Mouse (Mus musculus): ENCODE results near the gene Ackr3.

The Ackr3 gene

DNA sequence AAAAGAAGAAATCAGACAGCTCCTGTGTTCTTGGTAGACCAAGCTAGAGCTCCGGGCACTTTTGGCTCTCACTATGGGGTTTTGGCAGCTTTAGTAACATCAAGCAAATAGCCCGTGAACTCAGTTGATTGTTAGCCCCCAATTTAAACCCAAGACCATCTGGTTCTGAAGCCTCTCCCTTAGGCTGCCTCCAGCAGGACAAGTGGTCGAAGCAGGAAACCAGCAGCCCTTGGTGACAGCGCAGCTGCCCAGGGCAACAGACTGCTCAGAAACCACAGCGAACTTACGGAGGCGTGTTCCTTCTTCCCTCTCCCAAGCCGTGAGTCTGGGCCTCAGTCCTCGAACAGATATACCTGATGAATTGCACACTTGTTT lies 24.5 kb downstream of the Ackr3 start:
- DNase-seq (ENCODE audit: low read depth), result no peak

DNA sequence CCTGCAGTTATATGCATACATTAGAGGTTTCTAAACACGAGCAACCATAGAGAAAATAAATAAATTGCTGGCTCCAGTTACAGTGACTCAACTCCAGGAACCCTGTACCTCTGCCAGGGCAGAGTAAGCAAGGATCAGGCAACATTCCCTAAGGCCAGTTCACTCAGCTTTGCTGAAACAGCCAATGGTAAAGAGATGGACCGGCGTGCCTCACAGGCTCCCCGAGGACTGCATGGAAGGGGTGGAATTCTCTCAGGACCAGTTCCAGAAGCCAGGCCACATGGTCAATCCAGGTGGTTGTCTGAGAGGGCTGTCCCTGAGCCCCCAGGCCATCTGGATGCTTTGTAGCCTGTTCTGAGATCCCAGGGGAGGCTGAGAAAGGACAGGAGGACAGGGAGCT lies 26.8 kb downstream of the Ackr3 start:
- DNase-seq (ENCODE audit: low read depth), result no peak

DNA sequence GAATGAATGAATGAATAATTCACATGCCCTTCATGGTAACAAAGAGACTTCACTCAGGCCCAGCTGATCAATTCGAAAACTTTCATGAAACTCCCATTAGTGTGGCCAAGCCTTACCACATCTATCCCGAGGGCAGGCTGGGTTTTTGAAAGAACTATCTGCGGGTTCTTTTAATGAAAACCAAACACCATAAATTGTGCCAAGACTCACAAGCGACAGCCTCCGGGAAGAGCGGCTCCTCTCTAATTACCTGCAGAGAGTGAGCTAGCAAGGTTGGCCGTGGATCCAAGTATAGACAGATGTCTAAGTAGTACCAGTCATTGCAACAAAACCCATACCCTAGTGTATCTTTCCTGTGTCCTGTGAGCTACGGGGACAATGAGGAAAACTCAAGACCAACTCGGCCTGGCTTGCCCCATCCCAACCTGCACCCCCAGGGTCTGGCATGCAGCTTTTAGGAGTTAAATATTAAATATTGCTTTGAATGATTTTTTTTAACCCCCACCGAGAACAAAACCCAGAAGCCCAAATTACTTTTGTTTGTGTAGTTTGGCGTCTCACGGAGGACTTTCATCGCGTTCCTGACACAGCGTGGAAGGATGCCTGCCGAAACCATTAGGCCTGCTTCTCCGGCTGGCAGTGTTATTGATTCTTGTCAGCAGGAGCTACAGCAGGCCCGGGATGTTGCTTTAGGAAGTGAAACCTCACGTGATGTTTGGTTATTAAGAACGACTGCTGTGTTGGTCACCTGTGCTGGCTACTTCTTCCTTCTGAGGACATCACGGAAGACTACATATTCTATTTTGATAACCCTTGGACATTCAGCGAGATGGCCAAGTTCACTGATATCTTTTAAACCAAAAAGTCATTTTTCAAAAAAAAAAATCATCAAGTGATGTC lies 28.1 kb downstream of the Ackr3 start:
- DNase-seq (ENCODE audit: low read depth), result no peak

GRCm38 (mm10) chr1:90232491-90232885 lies 28.7 kb downstream of the Ackr3 start:
- DNase-seq (ENCODE audit: low read depth), result no peak

DNA sequence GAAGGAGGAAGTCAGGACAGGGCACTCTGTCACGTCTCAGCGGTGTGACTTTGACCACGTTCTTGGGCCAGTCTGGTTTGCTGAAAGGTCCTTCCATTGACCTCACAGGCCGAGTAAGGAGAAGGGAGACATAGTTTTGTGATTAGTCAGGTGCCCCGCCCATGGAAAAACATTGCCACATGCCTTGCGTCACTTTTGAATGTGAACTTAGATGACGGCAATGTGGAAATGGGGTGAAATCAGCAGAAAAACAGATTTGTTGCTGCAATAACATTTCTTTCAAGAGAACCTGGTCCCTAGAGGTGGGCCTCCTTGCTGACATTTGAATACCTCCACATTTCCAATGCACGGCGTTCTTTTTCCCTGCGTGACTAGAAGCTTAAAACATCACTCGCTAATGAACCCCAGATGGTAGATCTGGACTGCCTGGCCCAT lies 30.9 kb downstream of the Ackr3 start:
- DNase-seq (ENCODE audit: low read depth), result no peak

GRCm38 (mm10) chr1:90236640-90237039 lies 32.9 kb downstream of the Ackr3 start:
- no peak for DNase-seq (ENCODE audit: low read depth)

DNA sequence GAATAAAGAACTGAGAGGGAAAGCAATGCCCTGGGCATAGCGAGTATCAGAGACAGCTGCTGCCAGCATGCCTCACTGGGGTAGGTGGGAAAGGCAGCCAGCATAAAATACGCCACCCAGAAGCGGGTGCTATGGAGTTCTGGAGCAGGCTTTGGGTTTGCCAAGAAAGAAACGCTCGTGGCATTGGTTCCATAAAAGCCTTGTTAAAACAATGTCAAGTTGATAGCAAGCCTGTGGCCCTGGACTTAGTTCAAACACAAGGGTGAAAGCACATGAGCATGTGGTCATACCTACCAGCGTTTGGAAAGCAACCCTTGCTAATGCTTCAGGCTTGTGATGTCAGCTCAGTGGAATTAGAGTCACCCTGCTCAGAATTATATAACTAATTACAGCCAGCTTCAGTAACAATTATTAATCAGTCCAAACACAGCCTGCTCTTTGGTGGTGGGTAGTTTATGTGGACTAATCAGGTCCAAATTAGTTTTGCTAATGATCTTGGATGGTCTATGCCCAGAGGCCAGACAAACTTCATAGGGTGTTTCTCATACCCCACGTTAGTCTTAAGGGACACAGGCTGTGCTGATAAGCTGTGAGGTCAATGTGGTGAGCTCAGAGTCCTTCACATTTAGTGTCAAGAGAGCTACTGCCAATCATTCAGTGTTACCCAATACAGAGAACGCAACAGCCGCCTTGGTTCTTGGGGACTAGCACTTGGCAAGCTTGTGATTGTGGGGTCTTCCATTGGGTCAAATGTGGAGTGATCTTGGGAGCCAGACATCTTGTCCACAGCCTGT lies 34.5 kb downstream of the Ackr3 start:
- DNase-seq (ENCODE audit: low read depth), result no peak

DNA sequence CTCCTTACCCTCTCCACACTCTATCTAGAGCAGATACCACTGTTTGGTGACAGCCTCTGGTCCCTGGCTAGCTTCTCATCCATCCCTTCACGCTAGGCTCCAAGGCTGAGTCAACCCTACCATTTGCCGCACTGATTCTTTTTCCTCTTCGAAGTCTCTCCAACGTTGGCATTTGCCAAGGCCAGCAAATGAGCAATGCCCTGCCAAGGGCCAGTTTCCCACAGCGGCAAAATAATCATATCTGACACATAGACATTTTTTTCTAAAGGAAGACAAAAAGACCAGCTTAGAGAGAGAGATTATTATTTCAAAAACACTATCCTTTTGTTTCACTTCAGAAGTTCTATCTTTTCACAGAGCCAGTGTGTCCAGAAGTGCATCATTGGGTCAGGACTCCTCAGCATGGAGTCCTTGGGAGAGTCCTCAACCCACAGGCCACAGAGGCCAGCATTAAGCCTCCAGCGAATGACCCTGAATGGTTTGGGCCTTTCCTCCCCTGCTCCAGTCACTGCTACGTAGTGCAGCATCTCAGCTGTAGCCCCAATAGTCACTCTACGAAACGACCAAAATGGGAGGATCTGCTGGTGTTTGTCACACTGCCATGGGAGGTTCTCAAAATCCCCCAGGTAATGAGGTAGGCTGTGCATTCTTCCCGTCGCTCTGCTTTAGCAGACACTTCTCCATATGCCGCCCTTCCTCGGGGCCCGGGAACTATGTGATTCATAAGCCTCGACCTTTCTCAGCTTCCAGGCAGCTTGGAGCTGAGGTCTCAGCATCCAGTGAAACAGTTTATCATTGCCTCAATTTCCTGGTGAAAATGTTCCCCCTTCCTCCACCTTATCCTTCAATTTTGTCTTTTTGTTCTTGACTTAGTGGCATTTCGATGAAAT lies 35.8 kb downstream of the Ackr3 start:
- DNase-seq (ENCODE audit: low read depth), result no peak

GRCm38 (mm10) chr1:90240287-90240686 lies 36.5 kb downstream of the Ackr3 start:
- no peak for DNase-seq (ENCODE audit: low read depth)

- DNase-seq (ENCODE audit: low read depth), result no peak
Measured at GRCm38 (mm10) chr1:90242444-90242989, 38.7 kb downstream of the Ackr3 start.

DNA sequence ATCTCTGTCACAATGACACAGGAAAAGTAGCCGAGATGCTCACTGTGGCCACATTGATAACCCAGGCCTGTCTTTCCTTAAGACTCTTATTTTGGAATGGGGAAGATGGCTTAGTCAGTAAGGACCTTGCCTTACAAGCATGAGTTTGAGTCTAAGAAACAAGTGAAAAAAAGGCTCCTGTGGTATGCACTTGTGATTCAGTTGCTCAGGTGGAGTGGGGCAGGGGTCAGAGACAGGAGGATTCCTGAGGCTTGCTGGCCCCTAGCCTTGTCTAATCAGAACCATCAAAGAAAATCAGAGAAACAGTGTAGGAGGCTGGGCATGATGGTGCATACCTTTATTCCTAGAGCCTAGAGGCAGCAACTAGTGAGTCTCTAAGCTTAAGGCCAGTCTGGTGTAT lies 40.8 kb downstream of the Ackr3 start:
- DNase-seq (ENCODE audit: low read depth), result no peak

- DNase-seq (ENCODE audit: low read depth), result no peak
Measured at GRCm38 (mm10) chr1:90245533-90245932, 41.8 kb downstream of the Ackr3 start.

GRCm38 (mm10) chr1:90246035-90246434 lies 42.3 kb downstream of the Ackr3 start:
- DNase-seq (ENCODE audit: low read depth), result no peak

DNA sequence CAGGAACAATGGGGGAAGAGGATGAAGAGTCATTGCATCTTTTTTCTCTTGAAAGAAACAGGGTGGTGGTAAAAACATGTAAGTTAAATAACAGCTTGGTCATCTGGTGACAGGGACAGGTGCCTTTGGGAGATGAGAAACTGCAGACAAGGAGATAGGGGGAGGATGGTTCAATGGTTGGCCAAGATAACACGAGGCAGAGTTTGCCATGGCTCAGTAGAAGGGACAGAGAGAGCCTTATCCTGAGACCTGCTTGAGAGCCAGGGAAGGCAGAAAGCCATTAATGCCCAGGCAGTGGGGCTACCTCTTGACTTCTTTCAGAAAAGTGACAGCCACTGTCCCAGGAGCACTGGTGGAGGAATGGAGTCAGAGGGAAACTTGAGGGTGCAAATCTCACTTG lies 43.0 kb downstream of the Ackr3 start:
- DNase-seq (ENCODE audit: low read depth), result no peak

DNA sequence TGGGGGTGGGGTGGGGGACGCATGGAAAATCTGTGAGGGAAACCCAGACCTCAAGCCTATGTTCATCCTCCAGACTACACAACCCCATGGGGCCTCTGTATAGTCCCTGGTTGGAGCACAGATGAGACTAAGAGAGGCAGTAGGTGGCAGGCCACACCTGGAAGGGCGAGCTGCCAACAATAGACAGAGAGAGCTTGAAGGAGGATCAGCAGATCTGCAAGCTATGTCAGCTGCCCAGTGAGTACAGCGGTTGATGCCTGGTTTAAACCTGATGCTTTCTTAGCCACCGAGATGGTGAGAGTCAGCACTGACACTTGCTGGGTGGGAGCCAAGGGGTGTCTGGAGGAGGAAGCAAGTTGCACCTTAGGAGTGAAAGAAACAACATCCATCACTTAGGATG lies 43.5 kb downstream of the Ackr3 start:
- no peak for DNase-seq (ENCODE audit: low read depth)

DNA sequence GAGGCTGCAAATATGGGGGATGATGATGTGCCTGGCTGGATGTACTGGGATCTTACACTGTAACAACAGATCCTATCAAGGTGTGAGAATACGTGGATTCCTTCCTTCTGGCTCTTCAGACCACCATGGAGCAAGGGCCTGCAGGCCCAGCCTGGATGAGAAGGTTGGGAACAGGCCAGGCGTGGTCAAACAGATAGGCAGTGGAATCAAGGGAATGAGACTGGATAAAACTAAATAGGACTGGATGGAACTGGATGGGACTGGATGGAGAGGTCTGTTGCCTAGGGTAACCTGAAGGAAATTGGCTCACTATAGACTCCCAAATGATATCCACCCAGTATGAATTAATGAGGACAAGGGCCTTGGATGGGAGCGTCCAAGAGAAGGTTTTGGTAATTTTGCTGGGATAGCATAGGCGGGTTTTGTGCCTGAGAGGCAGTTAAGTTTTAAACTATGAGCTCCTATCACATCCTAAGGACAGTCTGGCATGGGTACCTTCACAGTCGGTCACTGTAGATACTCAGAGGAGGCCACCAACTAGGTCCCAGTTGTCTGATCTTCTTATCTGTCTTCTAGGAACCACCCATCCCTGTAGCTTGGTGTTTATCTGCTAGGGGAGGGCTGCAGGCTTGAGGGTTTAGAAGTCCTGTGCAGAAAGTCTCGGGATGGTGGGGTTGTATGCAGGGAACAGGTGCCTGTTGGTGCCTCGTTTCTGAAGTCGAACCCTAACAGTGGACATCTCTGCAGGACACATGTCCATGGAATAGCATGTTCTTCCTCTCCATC lies 44.2 kb downstream of the Ackr3 start:
- no peak for DNase-seq (ENCODE audit: low read depth)

DNA sequence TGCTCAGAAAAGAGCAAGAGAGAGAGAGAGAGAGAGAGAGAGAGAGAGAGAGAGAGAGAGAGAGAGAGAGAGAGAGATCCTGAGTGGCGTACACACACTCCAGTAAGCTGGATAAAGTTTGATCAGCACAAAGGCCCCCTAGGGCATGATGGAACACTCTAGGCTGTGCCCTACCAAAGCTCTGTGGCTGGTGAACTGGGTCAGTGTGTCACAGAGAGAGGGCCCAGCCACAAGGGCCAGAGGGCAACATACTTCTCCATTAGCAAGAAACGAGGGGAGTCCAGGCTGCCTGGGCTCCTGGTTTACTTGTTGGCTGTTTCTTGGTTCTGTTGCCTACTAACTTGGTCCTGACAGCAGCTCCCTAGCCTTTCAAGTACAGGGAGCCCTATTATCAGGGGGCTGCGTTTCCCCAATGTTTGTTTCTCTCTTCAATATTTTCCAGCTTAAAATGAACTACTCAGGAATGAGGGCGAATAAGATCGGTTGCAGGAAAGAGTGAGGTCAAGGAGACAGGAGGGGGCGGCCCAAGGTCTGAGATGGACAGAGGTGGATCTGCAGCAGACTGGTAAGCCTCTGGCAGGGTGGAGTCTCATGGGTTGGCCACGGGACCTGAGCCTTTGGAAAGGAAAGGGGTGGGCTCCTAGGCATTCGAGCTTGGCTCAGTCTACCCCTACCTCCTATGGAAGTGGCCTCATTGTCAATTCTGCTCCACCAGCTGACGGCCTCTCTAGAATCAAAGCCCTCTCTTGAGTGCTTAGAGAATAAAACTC lies 45.4 kb downstream of the Ackr3 start:
- DNase-seq (ENCODE audit: low read depth), result no peak

DNA sequence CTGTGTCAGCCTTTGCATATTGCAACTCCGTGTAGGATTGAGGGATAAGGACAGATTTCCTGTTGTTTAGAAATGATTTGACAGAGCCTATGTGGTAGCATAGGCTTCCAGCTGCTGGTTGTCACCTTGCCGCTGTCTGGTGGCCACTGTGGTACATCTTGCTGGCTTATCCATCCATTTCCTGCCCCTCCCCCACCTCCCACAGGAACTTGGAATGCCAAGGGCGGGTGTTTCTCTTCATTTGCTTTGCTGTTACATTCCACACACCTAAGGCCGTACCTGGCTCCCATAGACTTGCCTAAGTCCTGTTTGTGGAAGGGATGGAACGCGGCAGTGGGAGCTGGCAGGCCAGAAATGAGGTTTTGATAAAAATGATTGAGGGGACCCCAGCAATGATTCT lies 46.6 kb downstream of the Ackr3 start:
- DNase-seq (ENCODE audit: low read depth), result no peak

DNA sequence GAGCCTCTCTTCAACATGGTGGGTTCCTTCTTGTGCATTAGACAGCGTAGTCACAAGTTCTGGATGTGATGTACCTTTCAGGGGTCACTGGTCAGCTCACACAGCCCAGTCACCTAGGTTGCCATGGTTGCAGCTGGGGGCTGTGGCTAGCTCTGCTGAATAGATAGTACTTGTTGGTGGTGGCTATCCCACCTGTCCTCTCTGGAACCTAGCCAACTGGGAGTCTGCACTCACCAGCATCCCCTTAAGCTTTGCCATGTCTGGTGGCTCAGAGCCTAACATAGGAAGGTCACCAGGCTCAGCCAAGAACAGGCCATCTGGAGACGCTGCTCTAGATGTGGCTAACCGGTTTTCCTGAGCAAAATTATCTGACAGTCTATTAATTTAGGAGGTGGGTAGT lies 47.4 kb downstream of the Ackr3 start:
- DNase-seq (ENCODE audit: low read depth), result no peak

- no peak for DNase-seq (ENCODE audit: low read depth)
Measured at GRCm38 (mm10) chr1:90253465-90253864, 49.7 kb downstream of the Ackr3 start.
